Mouse (Mus musculus) left cerebral cortex, postnatal 14 days (tissue): ENCODE results near the gene Chmp6. TPM values are rescaled to one million over a fixed set of nuclear protein-coding genes. Genes with fewer than 3 reads are reported as not detected.
A peak's percentile ranks its signal among the peaks of the same experiment; 100 is the strongest.

Experiments
- DNase-seq, 2 experiments: peaks; one replicate each; pipeline ENCODE4 v3.0.0; 2021 to 2022; ENCODE audit warnings: low spot score in 2 of 2, mixed read lengths in 1 of 2
- intact Hi-C: fragments of 180-260 bp; cut with DNase I; formaldehyde crosslinking; loops from one replicate; pipeline ENCODE4 v1.15.1; 2025
- total RNA-seq, 2 experiments: library from RNA; stranded (reverse); gene quantifications; 2 replicates each; pipeline ENCODE4 v1.2.3; 2021

The Chmp6 gene
- total RNA-seq, 2 experiments from 2014 or later: 37.0 to 47.7 TPM

GRCm38 (mm10) chr11:119904621-119905286, 8.5 kb upstream of the Chmp6 start:
- intact Hi-C loops: loop anchor here (1.0 to 10.0 kb wide), 2 partner anchors 401 to 560 kb away; no protein-coding TSS in a partner anchor
- DNase-seq: peak; percentile 87 to 89

GRCm38 (mm10) chr11:119905794-119906193, 7.4 kb upstream of the Chmp6 start:
- DNase-seq: no peak
- intact Hi-C loops: loop anchor here (1.0 to 10.0 kb wide), 2 partner anchors 402 to 561 kb away; no protein-coding TSS in a partner anchor

GRCm38 (mm10) chr11:119907006-119907650, 6.1 kb upstream of the Chmp6 start:
- intact Hi-C loops: loop anchor here (10.0 kb wide), 1 partner anchor 562 kb away; no protein-coding TSS in a partner anchor
- no peak for DNase-seq

GRCm38 (mm10) chr11:119907711-119908110, 5.5 kb upstream of the Chmp6 start:
- intact Hi-C loops: loop anchor here (2.0 to 10.0 kb wide), 2 partner anchors 85 to 563 kb away; no protein-coding TSS in a partner anchor
- DNase-seq: no peak

- intact Hi-C loops: loop anchor here (2.0 to 10.0 kb wide), 2 partner anchors 83 to 565 kb away; no protein-coding TSS in a partner anchor
- peak; percentile 74 to 83 for DNase-seq
Measured at GRCm38 (mm10) chr11:119909436-119909835, 3.8 kb upstream of the Chmp6 start.

- DNase-seq: no peak
- intact Hi-C loops: no loop called here
Measured at GRCm38 (mm10) chr11:119912845-119913244, 396 bp upstream of the Chmp6 start.

- DNase-seq: no peak
- intact Hi-C loops: no loop called here
Measured at GRCm38 (mm10) chr11:119913935-119914314, 684 bp downstream of the Chmp6 start.

GRCm38 (mm10) chr11:119914381-119914780, 1.1 kb downstream of the Chmp6 start:
- intact Hi-C loops: no loop called here
- no peak for DNase-seq

- intact Hi-C loops: no loop called here
- no peak for DNase-seq
Measured at GRCm38 (mm10) chr11:119915666-119916065, 2.4 kb downstream of the Chmp6 start.

- intact Hi-C loops: no loop called here
- no peak for DNase-seq
Measured at GRCm38 (mm10) chr11:119916102-119916790, 3.0 kb downstream of the Chmp6 start.

GRCm38 (mm10) chr11:119916834-119917469, 3.7 kb downstream of the Chmp6 start:
- no peak for DNase-seq
- intact Hi-C loops: no loop called here

GRCm38 (mm10) chr11:119918521-119918920, 5.3 kb downstream of the Chmp6 start:
- DNase-seq: no peak
- intact Hi-C loops: no loop called here

- no peak for DNase-seq
- intact Hi-C loops: no loop called here
Measured at GRCm38 (mm10) chr11:119919432-119919831, 6.2 kb downstream of the Chmp6 start.

- peak; percentile 71 to 89 for DNase-seq
- intact Hi-C loops: no loop called here
Measured at GRCm38 (mm10) chr11:119919897-119920296, 6.7 kb downstream of the Chmp6 start.

GRCm38 (mm10) chr11:119920668-119921067, 7.4 kb downstream of the Chmp6 start:
- no peak for DNase-seq
- intact Hi-C loops: no loop called here

GRCm38 (mm10) chr11:119925176-119925575, 11.9 kb downstream of the Chmp6 start:
- intact Hi-C loops: no loop called here
- no peak for DNase-seq

GRCm38 (mm10) chr11:119926762-119927161, 13.5 kb downstream of the Chmp6 start:
- intact Hi-C loops: no loop called here
- DNase-seq: no peak

GRCm38 (mm10) chr11:119928023-119928681, 14.9 kb downstream of the Chmp6 start:
- intact Hi-C loops: no loop called here
- DNase-seq: peak; percentile 65

- intact Hi-C loops: loop anchor here (10.0 kb wide), 1 partner anchor 165 kb away; the partner anchor contains the start of genes Ndufaf8 and Tepsin
- no peak for DNase-seq
Measured at GRCm38 (mm10) chr11:119929603-119930265, 16.5 kb downstream of the Chmp6 start.
